Mouse (Mus musculus): Measurements from ENCODE around the gene Tmem200b.

DNA sequence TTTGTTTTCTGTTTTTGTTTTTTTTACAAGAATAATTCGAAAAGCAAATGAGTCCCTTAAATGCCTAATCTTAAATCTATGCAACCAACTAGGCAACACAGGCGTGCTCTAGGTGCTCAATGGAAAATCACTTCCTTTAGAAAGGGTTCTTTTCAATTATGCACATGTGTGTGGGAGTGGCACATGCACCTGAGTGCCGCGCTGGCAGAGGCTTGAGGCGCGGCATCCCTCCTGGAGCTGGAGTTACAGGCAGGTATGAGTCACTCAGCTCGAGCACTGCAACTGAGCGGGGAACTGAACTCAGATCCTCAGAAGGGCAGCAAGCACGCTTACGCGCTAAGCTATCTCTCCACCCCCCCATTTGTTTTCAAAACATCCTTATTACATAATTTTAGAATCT lies 26.3 kb downstream of the Tmem200b start:
- TF ChIP-seq POLR2A (IDR thresholded peaks at IDR 0.05; ENCODE audit: control insufficient read depth, low read depth, low read length) (no peak), CTCF (IDR thresholded peaks at IDR 0.05; ENCODE audit: control insufficient read depth, insufficient read depth, insufficient replicate concordance, low read depth, low read length) (no peak)
